Mouse (Mus musculus) hindbrain, embryonic 16.5 days (tissue): ENCODE measurements at regions not wholly inside any gene's neighbourhood (a gene's known extent, or its start where the extent isn't known, plus 50 kb on each side); places are given as distances from the start of the nearest gene placed in this dataset.

Experiments used
- ATAC-seq: fragments of 200-750 bp; cut with Nextera tagmentation; 2 replicates; pipeline ENCODE4 v1.8.0; 2017; ENCODE audit warnings: moderate TSS enrichment, moderate library complexity
- H3K27ac ChIP-seq: fragments of 300-500 bp; sonication (generic); 2 replicates; pipeline ENCODE4 v1.5.1; 2014; ENCODE audit warnings: low read depth, mild to moderate bottlenecking, control low read depth, low read length, moderate library complexity
- H3K27me3 ChIP-seq: fragments of 300-500 bp; sonication (generic); replicated peaks from 2 replicates; pipeline ENCODE4 v1.6.1; 2014; ENCODE audit warnings: low read length; ENCODE audit not compliant: control insufficient read depth, insufficient read depth
- H3K36me3 ChIP-seq: fragments of 300-500 bp; sonication (generic); 2 replicates; pipeline ENCODE4 v1.6.1; 2014; ENCODE audit warnings: mild to moderate bottlenecking, low read length, moderate library complexity, mixed read lengths; ENCODE audit not compliant: control insufficient read depth, insufficient read depth
- H3K4me1 ChIP-seq: fragments of 300-500 bp; sonication (generic); 2 replicates; pipeline ENCODE4 v1.6.1; 2014; ENCODE audit warnings: low read depth, low read length; ENCODE audit not compliant: control insufficient read depth, insufficient read depth
- H3K4me2 ChIP-seq: fragments of 300-500 bp; sonication (generic); 2 replicates; pipeline ENCODE4 v1.6.1; 2014; ENCODE audit warnings: mild to moderate bottlenecking, low read length, control low read depth, moderate library complexity
- H3K4me3 ChIP-seq: fragments of 300-500 bp; sonication (generic); 2 replicates; pipeline ENCODE4 v1.5.1; 2014; ENCODE audit warnings: mild to moderate bottlenecking, low read length, control low read depth, moderate library complexity
- H3K9ac ChIP-seq: fragments of 300-500 bp; sonication (generic); 2 replicates; pipeline ENCODE4 v1.6.1; 2014; ENCODE audit warnings: low read depth, mild to moderate bottlenecking, control low read depth, low read length, moderate library complexity
- H3K9me3 ChIP-seq: fragments of 300-500 bp; sonication (generic); 2 replicates; pipeline ENCODE4 v1.6.1; 2014; ENCODE audit warnings: mild to moderate bottlenecking, low read length, moderate library complexity; ENCODE audit not compliant: control insufficient read depth
- WGBS: fragments of 180-500 bp; shearing (Covaris S2); extraction: QIAGEN DNeasy Blood & Tissue Kit; methylation state at CpG from one replicate; pipeline ENCODE4 v1.1.7; 2014; 5-methylcytosine and 5-hydroxymethylcytosine counted together

GRCm38 (mm10) chr3:131698070-131698750 lies 133.6 kb downstream of the Papss1 start:
- Histone ChIP-seq H3K9me3 (no peaks in the 10 kb centered on the region; the same call in 1 of the 2 replicates), H3K4me1 (no peaks in the 10 kb centered on the region), H3K4me3 (no peak overlapping the region), H3K4me2 (no peak overlapping the region), H3K9ac (no peak overlapping the region), H3K27ac (no peak overlapping the region), H3K36me3 (no peaks in the 10 kb centered on the region), H3K27me3 (no peaks in the 10 kb centered on the region)
- 83% methylated on average over 3 of the region's 3 CpGs for WGBS
- no peak for ATAC-seq

- no peaks in the 10 kb centered on the region for H3K27me3 ChIP-seq
- ATAC-seq: no peak
- no peaks in the 10 kb centered on the region for H3K4me1 ChIP-seq
- H3K27ac ChIP-seq: no peak overlapping the region
- no peak overlapping the region for H3K4me2 ChIP-seq
- no peaks in the 10 kb centered on the region for H3K9me3 ChIP-seq
- no peak overlapping the region for H3K9ac ChIP-seq
- no peaks in the 10 kb centered on the region for H3K36me3 ChIP-seq
- H3K4me3 ChIP-seq: no peak overlapping the region
These were observed 138.6 kb downstream of the Papss1 start for GRCm38 (mm10) chr3:131703134-131703533.

- ATAC-seq: no peak
- H3K4me3 ChIP-seq: no peak overlapping the region
- no peaks in the 10 kb centered on the region for H3K36me3 ChIP-seq
- no peaks in the 10 kb centered on the region for H3K9me3 ChIP-seq
- H3K27me3 ChIP-seq: no peaks in the 10 kb centered on the region
- WGBS: 88% methylated on average over 8 of the region's 8 CpGs
- no peaks in the 10 kb centered on the region for H3K4me1 ChIP-seq
- no peak overlapping the region for H3K27ac ChIP-seq
- H3K9ac ChIP-seq: no peak overlapping the region
- no peak overlapping the region for H3K4me2 ChIP-seq
These were observed 149.0 kb downstream of the Papss1 start for GRCm38 (mm10) chr3:131713532-131713931.

GRCm38 (mm10) chr3:131718761-131719160 lies 154.2 kb downstream of the Papss1 start:
- Histone ChIP-seq H3K9ac (no peak overlapping the region), H3K36me3 (no peaks in the 10 kb centered on the region), H3K4me2 (no peak overlapping the region), H3K27ac (no peak overlapping the region), H3K27me3 (no peaks in the 10 kb centered on the region), H3K9me3 (no peaks in the 10 kb centered on the region), H3K4me3 (no peak overlapping the region), H3K4me1 (no peaks in the 10 kb centered on the region)
- WGBS: 88% methylated on average over 8 of the region's 8 CpGs
- ATAC-seq: no peak

- Histone ChIP-seq H3K4me1 (no peaks in the 10 kb centered on the region), H3K4me2 (no peak overlapping the region), H3K4me3 (no peak overlapping the region), H3K9ac (no peak overlapping the region), H3K9me3 (no peaks in the 10 kb centered on the region), H3K36me3 (no peaks in the 10 kb centered on the region), H3K27me3 (no peaks in the 10 kb centered on the region), H3K27ac (no peak overlapping the region)
- ATAC-seq: no peak
- 86% methylated on average over 3 of the region's 3 CpGs for WGBS
These were observed 164.1 kb downstream of the Papss1 start for GRCm38 (mm10) chr3:131728618-131729017.

GRCm38 (mm10) chr3:131734226-131734625 lies 169.7 kb downstream of the Papss1 start:
- no peaks in the 10 kb centered on the region for H3K36me3 ChIP-seq
- H3K4me3 ChIP-seq: no peak overlapping the region
- H3K27ac ChIP-seq: no peak overlapping the region
- WGBS: 90% methylated on average over 6 of the region's 6 CpGs
- no peak overlapping the region for H3K4me2 ChIP-seq
- H3K9me3 ChIP-seq: no peaks in the 10 kb centered on the region
- ATAC-seq: no peak
- no peaks in the 10 kb centered on the region for H3K4me1 ChIP-seq
- H3K27me3 ChIP-seq: no peaks in the 10 kb centered on the region
- no peak overlapping the region for H3K9ac ChIP-seq

- no peak overlapping the region for H3K4me3 ChIP-seq
These were observed 172.9 kb downstream of the Papss1 start for GRCm38 (mm10) chr3:131737461-131737860.

GRCm38 (mm10) chr3:131737953-131738598 lies 173.5 kb downstream of the Papss1 start:
- H3K4me1 ChIP-seq: no peaks in the 10 kb centered on the region
- no peaks in the 10 kb centered on the region for H3K27me3 ChIP-seq
- H3K36me3 ChIP-seq: no peaks in the 10 kb centered on the region
- no peak overlapping the region for H3K4me2 ChIP-seq
- WGBS: 80% methylated on average over 17 of the region's 17 CpGs
- H3K4me3 ChIP-seq: no peak overlapping the region
- H3K9me3 ChIP-seq: no peaks in the 10 kb centered on the region
- ATAC-seq: no peak
- no peak overlapping the region for H3K27ac ChIP-seq
- no peak overlapping the region for H3K9ac ChIP-seq

More at GRCm38 (mm10) chr3:131737461-131737860, 172.9 kb downstream of the Papss1 start:
- Histone ChIP-seq H3K27ac (no peak overlapping the region), H3K9ac (no peak overlapping the region), H3K4me2 (no peak overlapping the region), H3K27me3 (no peaks in the 10 kb centered on the region), H3K36me3 (no peaks in the 10 kb centered on the region), H3K4me1 (no peaks in the 10 kb centered on the region), H3K9me3 (no peaks in the 10 kb centered on the region)
- no peak for ATAC-seq
- 71% methylated on average over 6 of the region's 6 CpGs for WGBS

GRCm38 (mm10) chr3:131755537-131755936 lies 191.0 kb downstream of the Papss1 start:
- ATAC-seq: no peak
- Histone ChIP-seq H3K4me3 (no peak overlapping the region), H3K36me3 (no peaks in the 10 kb centered on the region), H3K9ac (no peak overlapping the region), H3K27me3 (no peaks in the 10 kb centered on the region), H3K4me1 (no peaks in the 10 kb centered on the region), H3K4me2 (no peak overlapping the region), H3K27ac (no peak overlapping the region), H3K9me3 (no peaks in the 10 kb centered on the region)
- 67% methylated on average over 2 of the region's 2 CpGs for WGBS
